Mouse (Mus musculus): ENCODE data around the gene Gpr135. TPM values are rescaled to one million over a fixed set of nuclear protein-coding genes. Genes with fewer than 3 reads are reported as not detected.

Gpr135 gene
- 9.7 and 10.0 TPM in 2 replicates for polyA plus RNA-seq (2012; rRNA removed)

DNA sequence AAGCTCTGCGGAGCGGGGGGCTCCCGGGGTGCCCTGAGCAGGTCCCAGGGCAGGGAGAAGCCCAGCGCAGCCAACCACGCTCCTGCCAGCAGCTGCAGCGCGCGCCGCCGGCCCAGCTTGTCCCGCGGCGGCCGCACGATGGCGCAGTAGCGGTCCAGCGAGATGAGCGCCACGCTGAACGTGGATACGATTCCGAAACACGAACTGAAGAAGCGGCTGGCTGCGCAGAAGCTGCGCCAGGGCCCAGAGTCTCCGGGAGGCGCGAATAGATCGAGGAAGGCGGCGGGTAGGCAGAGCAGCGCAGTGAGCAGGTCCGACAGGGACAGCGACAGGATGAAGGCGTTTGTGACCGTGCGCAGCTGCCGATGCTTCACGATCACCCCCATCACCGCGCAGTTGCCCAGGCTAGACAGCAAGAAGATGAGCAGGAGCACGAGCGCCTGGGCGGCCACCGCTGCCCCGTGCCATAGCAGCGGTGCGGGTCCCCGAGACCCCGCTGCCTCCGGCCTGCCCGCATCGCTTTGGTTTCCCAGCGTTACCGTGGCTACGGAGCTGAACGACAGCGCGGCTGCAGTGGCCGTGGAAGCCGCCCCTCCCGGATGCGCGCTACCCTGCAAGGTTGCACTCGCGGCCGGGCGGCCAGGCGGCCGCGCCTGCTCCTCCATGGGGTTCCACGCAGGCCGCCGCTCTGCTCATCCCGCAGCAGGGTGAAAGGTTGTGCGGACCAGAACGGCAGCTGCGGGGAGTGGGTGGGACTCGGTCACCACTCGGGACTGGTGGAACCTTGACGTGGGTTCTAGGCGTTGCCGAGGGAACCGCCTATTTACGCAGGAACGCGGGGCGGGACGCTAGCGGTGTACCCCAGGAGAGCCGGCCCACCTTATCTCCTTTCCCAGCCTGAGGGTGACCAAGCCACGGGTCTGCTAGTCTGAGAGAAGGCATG, at the start of gene Gpr135:
Gene Gpr135, minus strand, starts transcription at position 799 of the 943 bp plus-strand sequence.
- peak within 1 kb of the TSS; percentile 75 for H3K4me3 ChIP-seq (replicated peaks; ENCODE audit: insufficient read depth, low read depth, low read length)
- DNase-seq = peak; percentile 87 to 89
- H3K27ac ChIP-seq (ENCODE audit: insufficient read depth, low read length) = peak within 1 kb of the TSS; percentile 18
- WGBS = under 1% methylated on average over 94 of the region's 94 CpGs
- TF ChIP-seq POLR2A (IDR thresholded peaks at IDR 0.05; ENCODE audit: borderline replicate concordance, insufficient read depth, low read length) (peak; percentile 54; the same call in 1 of the 2 replicates), CTCF (IDR thresholded peaks at IDR 0.05; ENCODE audit: borderline replicate concordance, insufficient read depth, low read depth, low read length) (peak; percentile 71)
- H3K4me1 ChIP-seq (ENCODE audit: control insufficient read depth, insufficient read depth, low read length) = no peaks in the 10 kb centered on the region
- H3K27me3 ChIP-seq (ENCODE audit: control insufficient read depth, insufficient read depth, low read length) = no peaks in the 10 kb centered on the region

DNA sequence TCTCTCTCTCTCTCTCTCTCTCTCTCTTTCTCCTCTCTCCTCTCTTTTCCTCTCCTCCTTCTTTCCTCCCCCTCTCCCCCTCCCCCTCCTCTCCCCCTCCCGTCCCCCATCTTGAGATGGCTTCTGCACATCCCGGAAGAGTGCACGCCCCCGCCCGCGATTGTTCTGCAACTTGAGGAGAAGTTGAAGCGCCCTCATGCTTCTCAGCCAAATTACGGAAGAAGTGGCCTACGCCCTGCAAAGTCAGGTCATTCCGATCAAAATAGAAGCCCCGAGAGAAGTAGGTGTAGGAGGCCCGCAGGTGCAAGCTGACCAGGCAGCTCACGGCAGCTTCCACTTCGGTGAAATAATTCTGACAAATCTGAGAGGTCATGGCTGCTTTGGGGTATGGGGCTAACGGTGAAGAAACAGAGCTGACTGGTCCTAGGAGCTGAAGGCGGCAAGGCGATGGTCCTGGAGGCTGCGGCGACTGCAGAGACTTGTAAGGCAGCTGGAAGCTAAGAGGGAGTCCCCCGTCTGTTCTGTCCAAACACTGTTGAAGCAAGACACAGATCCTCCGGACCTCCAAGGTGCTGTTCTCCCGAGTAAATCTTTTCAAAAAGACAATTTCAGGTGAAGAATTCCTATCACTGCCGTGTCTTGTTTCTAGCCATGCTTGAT, 44.9 kb upstream of the Gpr135 start:
- TF ChIP-seq CTCF (IDR thresholded peaks at IDR 0.05; ENCODE audit: borderline replicate concordance, insufficient read depth, low read depth, low read length) (no peak), POLR2A (IDR thresholded peaks at IDR 0.05; ENCODE audit: borderline replicate concordance, insufficient read depth, low read length) (no peak)
- Histone ChIP-seq H3K27ac (ENCODE audit: insufficient read depth, low read length) (no peak overlapping the region), H3K4me1 (ENCODE audit: control insufficient read depth, insufficient read depth, low read length) (no peaks in the 10 kb centered on the region), H3K27me3 (ENCODE audit: control insufficient read depth, insufficient read depth, low read length) (no peaks in the 10 kb centered on the region), H3K4me3 (replicated peaks; ENCODE audit: insufficient read depth, low read depth, low read length) (no peak overlapping the region)
- WGBS = 85% methylated on average over 20 of the region's 23 CpGs
- no peak for DNase-seq

DNA sequence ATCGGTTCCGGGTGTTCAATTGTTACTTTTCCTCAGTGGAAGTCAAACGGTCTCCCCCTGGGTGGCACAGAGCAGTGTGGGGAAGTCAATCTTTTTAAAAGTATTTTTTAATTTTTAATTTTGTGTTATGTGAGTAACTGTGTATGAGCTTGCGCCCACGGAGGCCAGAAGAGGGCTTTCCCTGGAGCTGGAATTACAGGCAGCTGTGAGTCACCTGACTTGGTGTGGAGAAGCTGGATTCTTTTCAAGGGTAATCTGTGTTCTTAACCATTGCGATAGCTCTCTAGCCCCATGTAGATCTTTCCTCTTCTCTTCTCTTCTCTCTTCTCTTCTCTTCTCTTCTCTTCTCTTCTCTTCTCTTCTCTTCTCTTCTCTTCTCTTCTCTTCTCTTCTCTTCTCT, 44.2 kb upstream of the Gpr135 start:
- Histone ChIP-seq H3K4me3 (replicated peaks; ENCODE audit: insufficient read depth, low read depth, low read length) (no peak overlapping the region), H3K27me3 (ENCODE audit: control insufficient read depth, insufficient read depth, low read length) (no peaks in the 10 kb centered on the region), H3K4me1 (ENCODE audit: control insufficient read depth, insufficient read depth, low read length) (no peaks in the 10 kb centered on the region), H3K27ac (ENCODE audit: insufficient read depth, low read length) (no peak overlapping the region)
- no peak for DNase-seq
- TF ChIP-seq CTCF (IDR thresholded peaks at IDR 0.05; ENCODE audit: borderline replicate concordance, insufficient read depth, low read depth, low read length) (no peak), POLR2A (IDR thresholded peaks at IDR 0.05; ENCODE audit: borderline replicate concordance, insufficient read depth, low read length) (no peak)
- WGBS = 79% methylated on average over 6 of the region's 6 CpGs

DNA sequence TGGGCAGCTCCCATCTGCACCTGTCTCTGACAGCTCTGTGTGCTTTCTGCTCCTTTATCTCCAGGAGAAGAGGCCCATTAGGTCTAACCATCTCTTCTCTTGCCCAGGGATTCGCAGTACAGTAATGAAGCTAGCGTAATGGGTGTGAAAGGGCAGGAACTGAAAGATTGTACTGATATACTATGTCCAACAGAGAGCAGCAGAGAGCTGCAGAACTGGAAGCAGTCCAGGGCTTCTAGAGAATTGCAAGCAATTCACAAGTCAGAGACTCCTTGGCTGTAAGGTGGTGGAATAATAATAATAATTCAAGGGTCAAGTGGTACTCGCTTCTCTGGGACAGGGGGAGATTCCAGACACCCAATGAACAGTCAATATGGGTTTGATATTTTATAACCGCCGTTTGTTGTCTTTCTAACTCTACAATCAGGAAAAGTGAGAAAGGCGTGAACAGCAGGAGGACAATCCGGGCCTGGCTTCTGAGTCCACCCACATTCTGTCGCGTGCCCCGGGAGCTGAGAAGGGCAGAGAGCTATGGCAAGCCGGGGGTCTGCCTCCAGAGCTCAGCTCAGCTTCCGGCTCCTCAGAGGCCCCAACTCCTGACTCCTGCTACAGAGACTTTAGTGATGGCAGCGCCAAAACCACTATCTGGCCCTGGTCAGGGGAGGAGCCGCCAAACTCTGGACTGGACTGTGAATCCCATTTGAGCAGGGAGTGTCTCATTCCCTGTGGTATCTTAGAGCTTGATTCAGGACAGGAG, 33.8 kb upstream of the Gpr135 start:
- H3K27ac ChIP-seq (ENCODE audit: insufficient read depth, low read length) = no peak overlapping the region
- no peaks in the 10 kb centered on the region for H3K4me1 ChIP-seq (ENCODE audit: control insufficient read depth, insufficient read depth, low read length)
- H3K4me3 ChIP-seq (replicated peaks; ENCODE audit: insufficient read depth, low read depth, low read length) = no peak overlapping the region
- no peaks in the 10 kb centered on the region for H3K27me3 ChIP-seq (ENCODE audit: control insufficient read depth, insufficient read depth, low read length)
- WGBS = 24% methylated on average over 14 of the region's 14 CpGs
- DNase-seq = peak; percentile 74 to 77
- TF ChIP-seq CTCF (IDR thresholded peaks at IDR 0.05; ENCODE audit: borderline replicate concordance, insufficient read depth, low read depth, low read length) = peak; percentile 71
- no peak for TF ChIP-seq POLR2A (IDR thresholded peaks at IDR 0.05; ENCODE audit: borderline replicate concordance, insufficient read depth, low read length)

DNA sequence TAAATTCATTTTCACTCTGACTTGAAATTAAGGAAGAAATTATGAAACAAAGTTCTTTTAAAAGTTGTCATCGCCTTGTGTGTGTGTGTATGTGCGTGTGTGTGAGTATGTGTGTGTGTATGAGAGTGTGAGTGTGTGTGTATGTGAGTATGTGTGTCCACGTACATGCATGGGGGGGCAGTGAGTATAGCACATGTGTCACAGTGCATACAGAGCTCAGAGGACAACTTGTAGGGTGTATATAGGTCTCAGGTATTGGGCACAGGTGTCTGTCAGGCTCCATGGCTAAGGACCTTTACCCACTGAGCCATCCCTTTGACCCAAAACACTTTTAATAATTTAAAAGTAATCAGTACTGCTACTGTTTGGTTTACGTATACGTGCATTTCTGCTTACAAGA, 33.1 kb upstream of the Gpr135 start:
- no peaks in the 10 kb centered on the region for H3K27me3 ChIP-seq (ENCODE audit: control insufficient read depth, insufficient read depth, low read length)
- no peak overlapping the region for H3K27ac ChIP-seq (ENCODE audit: insufficient read depth, low read length)
- no peak overlapping the region for H3K4me3 ChIP-seq (replicated peaks; ENCODE audit: insufficient read depth, low read depth, low read length)
- TF ChIP-seq POLR2A (IDR thresholded peaks at IDR 0.05; ENCODE audit: borderline replicate concordance, insufficient read depth, low read length) (no peak), CTCF (IDR thresholded peaks at IDR 0.05; ENCODE audit: borderline replicate concordance, insufficient read depth, low read depth, low read length) (no peak)
- DNase-seq = no peak
- H3K4me1 ChIP-seq (ENCODE audit: control insufficient read depth, insufficient read depth, low read length) = no peaks in the 10 kb centered on the region
- WGBS = 87% methylated on average over 5 of the region's 5 CpGs

DNA sequence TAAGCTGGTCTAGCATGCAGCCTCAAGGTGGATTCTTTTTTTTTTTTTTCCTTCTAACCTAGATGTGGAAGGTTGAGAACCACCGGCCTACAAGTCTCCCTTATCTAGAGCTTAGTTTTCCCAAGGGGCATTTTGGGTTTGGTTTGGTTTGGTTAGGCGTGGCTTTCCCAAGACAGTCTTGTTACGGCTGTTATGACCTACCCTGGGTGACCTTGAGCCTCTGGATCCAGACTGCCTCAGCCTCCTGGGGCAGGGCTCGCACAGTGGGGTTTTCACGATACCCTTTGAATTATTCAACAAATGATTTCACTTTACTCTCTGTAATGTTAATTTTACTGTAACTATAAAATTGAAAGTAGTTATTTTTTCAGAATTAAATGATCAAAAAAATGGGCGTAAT, 31.9 kb upstream of the Gpr135 start:
- DNase-seq = no peak
- no peaks in the 10 kb centered on the region for H3K27me3 ChIP-seq (ENCODE audit: control insufficient read depth, insufficient read depth, low read length)
- TF ChIP-seq POLR2A (IDR thresholded peaks at IDR 0.05; ENCODE audit: borderline replicate concordance, insufficient read depth, low read length) (no peak), CTCF (IDR thresholded peaks at IDR 0.05; ENCODE audit: borderline replicate concordance, insufficient read depth, low read depth, low read length) (no peak)
- no peaks in the 10 kb centered on the region for H3K4me1 ChIP-seq (ENCODE audit: control insufficient read depth, insufficient read depth, low read length)
- no peak overlapping the region for H3K27ac ChIP-seq (ENCODE audit: insufficient read depth, low read length)
- no peak overlapping the region for H3K4me3 ChIP-seq (replicated peaks; ENCODE audit: insufficient read depth, low read depth, low read length)
- WGBS = 89% methylated on average over 6 of the region's 6 CpGs

DNA sequence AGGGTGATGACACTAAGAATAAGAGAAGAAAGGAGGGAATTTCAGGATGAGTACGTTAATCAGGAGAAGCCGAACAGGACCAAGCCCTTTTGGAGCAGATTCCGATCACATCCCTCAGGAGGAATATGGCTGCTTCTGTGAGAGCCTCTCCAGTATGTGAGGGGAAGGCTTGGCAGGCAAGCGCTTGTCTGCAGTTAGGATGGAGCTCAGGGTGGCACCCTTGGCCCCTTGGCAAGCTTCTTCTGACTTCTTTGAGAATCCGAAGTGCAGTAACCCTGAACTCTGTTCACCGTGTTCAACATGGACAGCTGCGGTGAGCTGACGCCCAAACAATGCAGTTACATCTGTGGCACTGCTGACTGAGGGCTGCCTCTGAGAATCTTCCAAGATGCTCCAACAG, 26.0 kb upstream of the Gpr135 start:
- no peaks in the 10 kb centered on the region for H3K4me1 ChIP-seq (ENCODE audit: control insufficient read depth, insufficient read depth, low read length)
- DNase-seq = no peak
- H3K27ac ChIP-seq (ENCODE audit: insufficient read depth, low read length) = no peak overlapping the region
- no peak overlapping the region for H3K4me3 ChIP-seq (replicated peaks; ENCODE audit: insufficient read depth, low read depth, low read length)
- WGBS = 90% methylated on average over 8 of the region's 8 CpGs
- no peaks in the 10 kb centered on the region for H3K27me3 ChIP-seq (ENCODE audit: control insufficient read depth, insufficient read depth, low read length)
- TF ChIP-seq POLR2A (IDR thresholded peaks at IDR 0.05; ENCODE audit: borderline replicate concordance, insufficient read depth, low read length) (no peak), CTCF (IDR thresholded peaks at IDR 0.05; ENCODE audit: borderline replicate concordance, insufficient read depth, low read depth, low read length) (no peak)

Data from cerebellum, adult 2 months (tissue).